Mouse (Mus musculus): Measurements from ENCODE around the gene Svopl.

DNA sequence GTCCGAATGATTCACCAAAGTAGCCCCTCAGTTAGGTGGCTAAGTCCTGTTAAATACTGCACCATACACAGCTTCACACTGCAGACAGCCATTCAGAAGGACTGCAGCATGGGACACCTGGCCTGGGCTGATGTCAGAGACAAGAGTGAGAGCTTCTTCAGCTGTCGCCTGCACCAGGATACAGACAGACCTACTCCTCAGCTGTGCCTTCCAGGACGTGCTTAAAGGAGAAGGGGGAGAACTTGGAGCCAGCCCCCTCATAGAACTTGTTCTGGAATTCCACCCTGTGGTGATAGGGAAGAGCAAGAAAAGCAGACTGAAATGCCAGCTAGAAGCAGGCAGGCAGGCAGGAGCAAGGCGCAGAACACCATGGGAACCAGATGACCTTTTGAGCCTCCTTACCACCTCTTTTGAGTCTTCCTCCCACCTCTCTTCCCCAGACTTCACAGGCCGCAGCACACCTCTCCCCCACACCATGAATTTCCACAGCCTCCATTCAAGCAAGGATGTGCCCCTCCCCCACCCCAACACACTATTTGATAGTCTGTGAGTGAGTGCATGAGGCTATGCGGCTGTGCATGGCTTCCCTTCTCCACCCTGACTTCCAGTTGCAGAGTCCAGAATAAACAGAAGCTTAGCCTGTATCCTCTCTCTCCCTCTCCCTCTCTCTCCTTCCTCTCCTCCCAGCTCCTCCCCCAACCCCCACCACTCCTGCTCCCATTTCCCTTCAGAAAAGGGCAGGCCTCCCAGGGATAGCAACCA lies 2.2 kb upstream of the Svopl start:
- TF ChIP-seq TAL1 (IDR thresholded peaks at IDR 0.05; ENCODE audit: low read length) (no peak), GATA1 (IDR thresholded peaks at IDR 0.05; ENCODE audit: low read length) (no peak)
